Mouse (Mus musculus) small intestine, adult 2 months (tissue): ENCODE results near the gene Cfap36. TPM values are rescaled to one million over a fixed set of nuclear protein-coding genes. Genes with fewer than 3 reads are reported as not detected.

ENCODE experiments used
- H3K27ac ChIP-seq: fragments of 200-500 bp; 2 replicates; pipeline ENCODE4 v1.5.1; 2012; ENCODE audit warnings: low read depth, low read length, control low read depth, inconsistent platforms; ENCODE audit not compliant: insufficient read depth
- H3K27me3 ChIP-seq: fragments of 200-500 bp; 2 replicates; pipeline ENCODE4 v1.6.1; 2012; ENCODE audit warnings: mild to moderate bottlenecking, moderate library complexity, low read length, inconsistent platforms; ENCODE audit not compliant: control insufficient read depth, insufficient read depth
- H3K36me3 ChIP-seq: fragments of 200-500 bp; 2 replicates; pipeline ENCODE4 v1.6.1; 2012; ENCODE audit warnings: mild to moderate bottlenecking, low read length, control low read depth, inconsistent platforms; ENCODE audit not compliant: control insufficient read depth, insufficient read depth
- H3K4me1 ChIP-seq: fragments of 200-500 bp; 2 replicates; pipeline ENCODE4 v1.6.1; 2012; ENCODE audit warnings: low read length, inconsistent platforms, mixed read lengths; ENCODE audit not compliant: control insufficient read depth, insufficient read depth, insufficient read length
- H3K4me3 ChIP-seq: fragments of 200-500 bp; 2 replicates; pipeline ENCODE4 v1.5.1; 2012; ENCODE audit warnings: low read depth, mild to moderate bottlenecking, control low read depth, inconsistent platforms, low read length, moderate library complexity
- CTCF ChIP-seq: fragments of 200-500 bp; IDR thresholded peaks from 2 replicates; pipeline ENCODE4 v1.5.1; 2012; ENCODE audit warnings: low read depth, mild to moderate bottlenecking, control low read depth, inconsistent platforms, low read length, moderate library complexity, mixed read lengths; ENCODE audit not compliant: insufficient replicate concordance, insufficient read length; ENCODE audit errors: extremely low read depth
- POLR2A ChIP-seq: fragments of 200-500 bp; IDR thresholded peaks from 2 replicates; pipeline ENCODE4 v1.6.1; 2012; ENCODE audit warnings: low read depth, mild to moderate bottlenecking, control low read depth, inconsistent platforms, low read length, moderate library complexity
- WGBS: fragments of 180-500 bp; shearing (Covaris S2); methylation state at CpG from one replicate; pipeline ENCODE4 v1.1.7; 2018; 5-methylcytosine and 5-hydroxymethylcytosine counted together
- polyA plus RNA-seq: library from polyadenylated mRNA; depleted of rRNA; stranded (reverse); fragments of >200 nt; gene quantifications from 2 replicates; pipeline ENCODE4 v1.2.3, GENCODE M21; 2012

Cfap36 gene
- polyA plus RNA-seq, 1 experiment, result 0.33 TPM

GRCm38 (mm10) chr11:29247725-29248124 is 516 bp upstream of the Cfap36 start:
- no peak overlapping the region for H3K4me3 ChIP-seq
- H3K36me3 ChIP-seq, result no peaks in the 10 kb centered on the region
- WGBS, result 97% methylated on average over 1 of the region's 1 CpGs
- no peaks in the 10 kb centered on the region for H3K27me3 ChIP-seq
- no peak overlapping the region for H3K27ac ChIP-seq
- H3K4me1 ChIP-seq, result no peaks in the 10 kb centered on the region; the same call in 1 of the 2 replicates
- TF ChIP-seq POLR2A (no peak), CTCF (no peak)

- Histone ChIP-seq H3K4me3 (no peak overlapping the region), H3K27me3 (no peaks in the 10 kb centered on the region), H3K27ac (no peak overlapping the region), H3K36me3 (peaks cover 2% of the 10 kb centered on the region; the same call in 1 of the 2 replicates), H3K4me1 (no peaks in the 10 kb centered on the region; the same call in 1 of the 2 replicates)
- no peak for TF ChIP-seq CTCF
- TF ChIP-seq POLR2A, result no peak
- WGBS, result 49% methylated on average over 4 of the region's 4 CpGs
Observed at GRCm38 (mm10) chr11:29245988-29246387, 1.2 kb downstream of the Cfap36 start.

DNA sequence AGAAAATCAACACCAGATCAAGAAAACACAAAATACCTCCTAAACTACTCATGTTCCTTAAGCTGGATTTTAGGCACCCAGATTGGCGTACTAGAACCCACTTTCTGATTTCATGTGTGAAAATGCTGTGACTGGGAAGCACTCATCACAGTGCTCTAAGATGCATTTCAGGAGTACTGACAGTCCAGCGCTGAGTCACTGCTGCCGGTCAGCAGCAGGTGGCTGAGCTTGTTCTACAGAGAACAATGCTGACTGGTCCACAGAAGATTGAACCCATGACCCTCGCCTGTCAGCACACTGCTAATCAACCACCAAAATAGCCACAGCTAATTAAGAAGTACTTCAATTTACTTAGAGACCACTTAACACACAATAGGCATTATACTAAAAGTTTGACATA is 5.2 kb downstream of the Cfap36 start:
- Histone ChIP-seq H3K4me1 (no peaks in the 10 kb centered on the region; the same call in 1 of the 2 replicates), H3K27me3 (no peaks in the 10 kb centered on the region), H3K27ac (no peak overlapping the region), H3K36me3 (peaks cover 3% of the 10 kb centered on the region; the same call in 1 of the 2 replicates), H3K4me3 (no peak overlapping the region)
- 91% methylated on average over 4 of the region's 4 CpGs for WGBS
- no peak for TF ChIP-seq CTCF
- TF ChIP-seq POLR2A, result no peak

DNA sequence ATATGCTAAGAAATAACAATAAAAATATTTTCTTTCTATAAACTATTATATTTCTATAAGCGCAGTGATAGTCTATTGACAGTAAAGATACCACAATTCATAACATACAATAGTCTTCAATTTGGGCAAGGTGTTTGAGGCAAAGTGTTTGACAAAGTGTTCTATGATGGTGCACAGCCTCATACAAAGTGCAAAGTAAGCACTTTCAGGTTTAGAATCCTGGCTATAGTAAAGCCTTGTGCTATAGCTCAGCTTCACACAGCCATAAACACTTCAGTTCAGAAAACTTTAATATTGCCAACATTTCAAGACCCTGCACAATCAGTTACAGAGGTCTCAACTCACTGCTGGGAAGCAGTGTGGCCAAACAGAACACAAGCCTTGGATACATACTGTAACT is 7.9 kb downstream of the Cfap36 start:
- H3K27ac ChIP-seq, result no peak overlapping the region
- TF ChIP-seq CTCF (no peak), POLR2A (no peak)
- H3K27me3 ChIP-seq, result no peaks in the 10 kb centered on the region
- H3K4me3 ChIP-seq, result no peak overlapping the region
- 100% methylated on average over 1 of the region's 1 CpGs for WGBS
- peaks cover 3% of the 10 kb centered on the region; the same call in 1 of the 2 replicates for H3K36me3 ChIP-seq
- H3K4me1 ChIP-seq, result no peaks in the 10 kb centered on the region

- Histone ChIP-seq H3K27me3 (no peaks in the 10 kb centered on the region), H3K36me3 (peaks cover 3% of the 10 kb centered on the region; the same call in 1 of the 2 replicates), H3K27ac (no peak overlapping the region), H3K4me3 (no peak overlapping the region), H3K4me1 (no peaks in the 10 kb centered on the region)
- TF ChIP-seq CTCF, result no peak
- no peak for TF ChIP-seq POLR2A
- 83% methylated on average over 3 of the region's 3 CpGs for WGBS
Observed at GRCm38 (mm10) chr11:29238551-29238950, 8.7 kb downstream of the Cfap36 start.

- Histone ChIP-seq H3K27me3 (no peaks in the 10 kb centered on the region), H3K36me3 (peaks cover 3% of the 10 kb centered on the region; the same call in 1 of the 2 replicates), H3K4me1 (no peaks in the 10 kb centered on the region), H3K4me3 (no peak overlapping the region), H3K27ac (no peak overlapping the region)
- TF ChIP-seq POLR2A, result no peak
- TF ChIP-seq CTCF, result no peak
Observed at GRCm38 (mm10) chr11:29238047-29238446, 9.2 kb downstream of the Cfap36 start.

GRCm38 (mm10) chr11:29237364-29237763 is 9.8 kb downstream of the Cfap36 start:
- Histone ChIP-seq H3K4me3 (no peak overlapping the region), H3K27me3 (no peaks in the 10 kb centered on the region), H3K4me1 (no peaks in the 10 kb centered on the region), H3K36me3 (peaks cover 3% of the 10 kb centered on the region; the same call in 1 of the 2 replicates), H3K27ac (no peak overlapping the region)
- no peak for TF ChIP-seq CTCF
- no peak for TF ChIP-seq POLR2A

DNA sequence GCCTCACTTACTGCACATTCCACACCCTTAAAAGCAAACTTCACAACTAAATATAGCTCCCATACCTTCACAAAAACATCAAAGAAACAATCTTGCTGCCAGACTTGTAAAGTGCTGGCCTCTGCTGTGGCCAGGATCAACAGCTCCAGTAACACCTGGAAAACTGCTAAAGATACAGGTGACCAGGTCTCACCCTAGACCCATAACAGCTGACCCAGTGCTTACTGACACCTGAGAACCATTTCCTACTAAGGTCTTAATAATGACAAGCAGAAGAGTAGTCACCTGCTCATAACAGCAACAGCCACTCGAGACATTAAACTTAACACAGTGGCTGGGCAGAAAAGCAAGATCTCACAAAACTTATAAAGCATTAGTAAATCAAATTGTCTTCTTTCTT is 13.6 kb downstream of the Cfap36 start:
- peaks cover 10% of the 10 kb centered on the region for H3K36me3 ChIP-seq
- H3K4me1 ChIP-seq, result no peaks in the 10 kb centered on the region
- TF ChIP-seq CTCF (no peak), POLR2A (no peak)
- 88% methylated on average over 1 of the region's 1 CpGs for WGBS
- no peak overlapping the region for H3K4me3 ChIP-seq
- H3K27ac ChIP-seq, result no peak overlapping the region
- H3K27me3 ChIP-seq, result no peaks in the 10 kb centered on the region
